Mouse (Mus musculus): ENCODE data around the gene Bnc2.

DNA sequence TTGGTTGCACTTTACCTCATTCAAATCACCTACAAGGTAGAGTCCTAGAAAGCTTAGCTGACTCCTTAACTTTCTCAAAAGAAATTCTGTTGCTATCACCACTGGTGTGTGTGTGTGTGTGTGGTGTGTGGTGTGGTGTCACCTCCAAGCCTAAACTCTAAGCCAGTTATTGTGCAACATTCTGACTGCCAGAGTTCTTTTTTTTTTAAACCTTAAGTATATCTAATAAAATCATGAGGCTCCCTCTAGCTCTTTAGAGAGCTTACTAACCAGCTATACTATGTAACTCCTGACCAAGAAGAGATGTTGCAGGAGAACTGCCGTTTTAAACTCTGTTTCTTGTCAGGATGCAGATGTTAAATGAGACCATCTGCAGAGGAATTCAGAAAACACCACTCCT is 4.1 kb downstream of the Bnc2 start:
- TF ChIP-seq CTCF (IDR thresholded peaks at IDR 0.05; ENCODE audit: low read depth) = no peak
- TF ChIP-seq EP300 (IDR thresholded peaks at IDR 0.05; ENCODE audit: low read depth) = no peak
